Mouse (Mus musculus) heart, postnatal 0 days (tissue): Measurements from ENCODE around the gene Fam107b.

Experiments
- CTCF ChIP-seq: IDR thresholded peaks from 2 replicates; pipeline ENCODE4 v1.5.1; 2016; ENCODE audit warnings: antibody characterized with exemption, control low read depth, low read depth
- EP300 ChIP-seq: IDR thresholded peaks from 2 replicates; pipeline ENCODE4 v1.6.1; 2016; ENCODE audit warnings: antibody characterized with exemption, low read depth

- TF ChIP-seq CTCF (no peak), EP300 (no peak)
Observed at GRCm38 (mm10) chr2:3575140-3575539, 4.9 kb downstream of the Fam107b start.
